Mouse (Mus musculus): ENCODE data around the gene Ldhal6b. TPM values are rescaled to one million over a fixed set of nuclear protein-coding genes. Genes with fewer than 3 reads are reported as not detected.

Ldhal6b gene
- total and polyA plus RNA-seq, 3 experiments = 0.31 TPM; not detected in 2

DNA sequence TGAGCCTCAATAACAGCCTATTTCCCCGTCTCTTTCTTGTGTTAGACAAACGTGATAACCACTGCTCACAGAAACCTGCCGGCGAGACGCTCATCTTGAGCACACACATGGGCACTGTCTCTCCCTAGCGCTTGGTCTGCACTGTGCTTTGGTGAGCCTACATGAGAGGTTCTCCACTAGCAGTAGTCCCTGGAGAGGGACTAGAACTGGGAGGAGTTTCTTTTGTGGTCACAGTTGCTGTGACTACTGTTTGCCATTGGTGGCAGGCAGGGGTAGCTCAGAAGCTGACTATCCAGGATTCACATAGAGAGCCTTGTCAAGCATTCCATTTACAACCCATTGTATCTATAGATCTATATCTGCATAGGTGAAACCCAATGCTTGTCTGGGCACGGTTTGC, 5.8 kb downstream of the Ldhal6b start:
- peak; percentile 73 for DNase-seq (ENCODE audit: low read depth, low spot score)
- no peaks in the 10 kb centered on the region for H3K27me3 ChIP-seq (ENCODE audit: control insufficient read depth in 1 of 2, insufficient read depth in 2 of 2, low read length in 2 of 2)
- no peak overlapping the region for H3K27ac ChIP-seq (ENCODE audit: control insufficient read depth, low read depth, low read length)
- H3K4me1 ChIP-seq (ENCODE audit: control insufficient read depth in 1 of 2, insufficient read depth in 2 of 2, low read length in 2 of 2) = peaks cover 0 to 14% of the 10 kb centered on the region in 2 experiments; a peak in 3 of 4 replicates
- no peak overlapping the region for H3K9ac ChIP-seq (ENCODE audit: control insufficient read depth, low read depth, low read length, poor library complexity, severe bottlenecking)
- H3K4me3 ChIP-seq (ENCODE audit: control insufficient read depth in 1 of 2, insufficient read depth in 1 of 2, low read depth in 2 of 2, low read length in 2 of 2) = no peak overlapping the region
- H3K9me3 ChIP-seq (replicated peaks; ENCODE audit: insufficient read depth, low read length) = no peaks in the 10 kb centered on the region
- H3K36me3 ChIP-seq (ENCODE audit: control insufficient read depth in 1 of 2, insufficient read depth in 2 of 2, low read length in 2 of 2) = peaks cover 3 to 18% of the 10 kb centered on the region in 2 experiments; a peak in 3 of 4 replicates
- H3K79me2 ChIP-seq (ENCODE audit: control insufficient read depth, insufficient read depth, low read length, poor library complexity) = peaks cover 9% of the 10 kb centered on the region
- TF ChIP-seq MYC (IDR thresholded peaks at IDR 0.05; ENCODE audit: low read depth, low read length) (no peak), RCOR1 (IDR thresholded peaks at IDR 0.05; ENCODE audit: low read depth, low read length) (no peak), MEF2A (IDR thresholded peaks at IDR 0.05; ENCODE audit: extremely low read depth, insufficient replicate concordance, low read depth, low read length, poor library complexity, severe bottlenecking) (no peak), EP300 (IDR thresholded peaks at IDR 0.05; ENCODE audit: low read depth in 1 of 2, low read length in 2 of 2) (no peak), SIN3A (IDR thresholded peaks at IDR 0.05; ENCODE audit: low read length) (no peak), TCF12 (IDR thresholded peaks at IDR 0.05; ENCODE audit: low read depth, low read length) (no peak), USF2 (IDR thresholded peaks at IDR 0.05; ENCODE audit: borderline replicate concordance in 1 of 2, insufficient read depth in 1 of 2, low read depth in 1 of 2, low read length in 2 of 2) (no peak), CTCF (IDR thresholded peaks at IDR 0.05 in 2 of 3, conservative IDR thresholded peaks at IDR 0.05 in 1 of 3; ENCODE audit: control insufficient read depth in 1 of 3, insufficient read depth in 1 of 3, low read depth in 2 of 3, low read length in 3 of 3, poor library complexity in 1 of 3, severe bottlenecking in 1 of 3) (no peak), GATA1 (IDR thresholded peaks at IDR 0.05; ENCODE audit: low read depth, low read length) (0 out of 2 replicates have a peak, but pooled peaks have one; percentile 20), TBP (IDR thresholded peaks at IDR 0.05; ENCODE audit: low read depth, low read length) (no peak), ZMIZ1 (IDR thresholded peaks at IDR 0.05; ENCODE audit: low read depth, low read length) (peak; percentile 47), POLR2AphosphoS2 (IDR thresholded peaks at IDR 0.05; ENCODE audit: low read length) (0 out of 2 replicates have a peak, but pooled peaks have one; percentile 13), GABPA (IDR thresholded peaks at IDR 0.05; ENCODE audit: low read depth, low read length) (no peak), MXI1 (IDR thresholded peaks at IDR 0.05; ENCODE audit: low read depth, low read length) (no peak), NRF1 (IDR thresholded peaks at IDR 0.05; ENCODE audit: insufficient read depth, low read depth, low read length, poor library complexity, severe bottlenecking) (no peak), KAT2A (conservative IDR thresholded peaks at IDR 0.05; ENCODE audit: low read depth, low read length) (no peak; the same call in 1 of the 2 replicates), POLR2A (IDR thresholded peaks at IDR 0.05; ENCODE audit: control insufficient read depth in 1 of 2, insufficient read depth in 1 of 2, low read depth in 1 of 2, low read length in 2 of 2, poor library complexity in 1 of 2) (0 out of 4 replicates have a peak, but pooled peaks of 1 of the 2 experiments have one; percentile 29), ZNF384 (IDR thresholded peaks at IDR 0.05; ENCODE audit: low read depth, low read length) (no peak), MAZ (IDR thresholded peaks at IDR 0.05; ENCODE audit: low read depth, low read length) (no peak), RAD21 (IDR thresholded peaks at IDR 0.05; ENCODE audit: low read depth, low read length) (no peak), TAL1 (IDR thresholded peaks at IDR 0.05; ENCODE audit: low read length) (no peak), NELFE (IDR thresholded peaks at IDR 0.05; ENCODE audit: low read depth, low read length) (no peak)

Measured in MEL (cell line).